Mouse (Mus musculus) liver (tissue): ENCODE measurements at regions not wholly inside any gene's neighbourhood (a gene's known extent, or its start where the extent isn't known, plus 50 kb on each side); places are given as distances from the start of the nearest gene placed in this dataset.

Experiments used
- DNase-seq: peaks from one replicate; pipeline ENCODE4 v3.0.0-alpha.2; 2020; ENCODE audit warnings: mixed read lengths

DNA sequence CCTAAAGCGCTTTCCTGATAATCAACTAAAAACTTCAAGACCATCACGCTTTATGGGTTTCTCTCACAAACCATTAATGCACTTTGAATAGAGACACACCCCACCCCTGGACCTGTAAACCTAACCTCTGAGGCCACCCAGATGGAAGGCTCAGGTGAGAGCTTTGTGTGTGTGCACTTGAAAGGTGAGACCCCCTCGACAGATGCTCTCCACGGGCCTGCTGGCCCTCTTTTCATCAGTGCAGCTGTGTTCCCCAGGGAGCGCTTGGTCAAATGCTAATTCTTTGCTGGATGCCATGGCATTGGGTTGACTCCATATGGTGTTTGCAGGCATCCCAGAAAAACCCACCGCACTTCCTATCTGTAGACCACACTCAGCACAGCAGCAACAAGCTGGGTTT is 792.8 kb upstream of the Car8 start:
- DNase-seq = no peak

GRCm38 (mm10) chr4:9028946-9029345 is 790.1 kb upstream of the Car8 start:
- no peak for DNase-seq

DNA sequence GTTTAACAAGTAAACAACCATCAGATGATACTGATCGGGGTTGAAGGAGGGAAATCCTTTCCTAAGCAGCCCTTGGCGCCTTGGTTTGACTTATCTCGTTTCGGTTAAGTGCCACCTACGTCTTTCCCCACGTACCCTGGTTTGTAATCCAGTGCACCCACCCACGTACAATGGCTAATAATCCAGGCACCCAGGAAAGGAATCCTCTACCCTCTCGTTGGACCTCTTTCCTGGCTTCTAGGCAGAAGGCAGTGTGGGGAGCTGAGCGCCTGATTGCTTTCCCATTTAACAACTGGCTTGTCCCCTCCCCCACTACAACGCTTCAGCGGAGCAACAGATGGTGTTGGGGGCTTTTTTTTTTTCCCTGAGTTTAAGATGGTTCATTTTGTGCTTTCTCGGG is 789.6 kb upstream of the Car8 start:
- DNase-seq = peak; percentile 19

DNA sequence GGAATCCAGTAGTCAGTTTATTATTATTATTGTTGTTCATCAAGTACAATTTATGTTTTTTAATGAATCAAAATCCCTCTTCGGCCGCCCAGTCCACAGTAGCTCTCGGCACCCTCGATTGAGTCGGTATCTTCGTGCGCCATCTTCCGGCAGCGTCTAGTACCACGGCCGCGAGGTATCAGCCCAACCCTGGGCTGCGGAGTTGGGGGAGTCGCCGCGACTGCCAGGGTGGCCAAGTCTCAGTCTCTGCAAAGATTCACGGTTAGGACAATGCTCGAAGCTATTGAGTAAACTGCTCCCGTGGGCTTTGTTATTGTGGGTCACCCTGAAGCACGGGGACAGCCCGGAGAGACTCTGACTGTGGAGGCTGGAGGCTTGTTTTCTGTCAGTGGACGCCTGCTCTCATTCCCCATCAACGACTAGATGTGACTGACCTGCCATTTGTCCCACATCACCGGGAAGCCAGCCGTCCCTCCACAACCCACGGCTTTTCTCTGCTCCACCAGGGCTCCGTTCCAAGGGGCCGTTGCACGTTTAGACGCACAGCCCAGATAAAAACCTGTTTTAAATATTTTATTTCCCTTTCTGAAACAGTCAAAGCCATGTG is 789.1 kb upstream of the Car8 start:
- DNase-seq = peak; percentile 78

DNA sequence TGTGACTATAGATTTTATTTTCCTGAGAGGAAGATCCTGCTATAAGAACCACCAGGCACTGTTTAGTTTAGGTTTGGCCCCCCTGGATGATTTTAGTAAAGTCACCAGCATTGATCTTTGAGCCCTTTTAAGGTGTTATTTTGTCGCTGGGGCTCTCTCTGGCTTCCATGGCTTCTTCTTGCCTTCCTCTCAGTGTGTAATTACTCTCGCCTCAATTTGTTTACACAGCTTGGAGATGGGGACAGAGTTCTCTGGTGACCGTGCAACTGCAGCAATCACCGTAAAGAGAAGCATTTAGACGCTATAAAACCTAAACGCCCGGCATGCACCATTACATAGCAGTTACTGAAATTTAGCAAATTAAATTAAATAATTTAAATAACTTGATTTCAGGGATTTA is 788.5 kb upstream of the Car8 start:
- DNase-seq = no peak

DNA sequence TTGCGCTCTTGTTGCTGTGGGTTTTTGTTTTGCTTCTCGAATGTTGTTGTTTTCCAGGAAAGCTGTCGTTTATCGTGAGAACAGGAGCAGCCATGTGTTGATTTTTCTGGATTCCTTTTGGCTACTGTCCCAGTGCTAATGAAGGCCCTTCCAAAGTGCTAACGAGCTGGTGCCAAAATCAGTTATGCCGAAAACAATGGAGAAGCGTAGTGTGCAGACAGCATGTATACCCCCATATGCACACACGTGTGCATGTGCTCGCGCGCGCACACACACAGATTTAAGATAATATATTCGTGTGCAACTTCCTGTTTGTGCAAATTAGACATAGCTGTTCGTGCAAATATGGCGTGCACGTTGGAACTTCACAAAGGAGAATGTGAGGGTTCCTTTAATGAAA is 788.0 kb upstream of the Car8 start:
- DNase-seq = no peak

GRCm38 (mm10) chr4:9025821-9026470 is 787.1 kb upstream of the Car8 start:
- DNase-seq = no peak

DNA sequence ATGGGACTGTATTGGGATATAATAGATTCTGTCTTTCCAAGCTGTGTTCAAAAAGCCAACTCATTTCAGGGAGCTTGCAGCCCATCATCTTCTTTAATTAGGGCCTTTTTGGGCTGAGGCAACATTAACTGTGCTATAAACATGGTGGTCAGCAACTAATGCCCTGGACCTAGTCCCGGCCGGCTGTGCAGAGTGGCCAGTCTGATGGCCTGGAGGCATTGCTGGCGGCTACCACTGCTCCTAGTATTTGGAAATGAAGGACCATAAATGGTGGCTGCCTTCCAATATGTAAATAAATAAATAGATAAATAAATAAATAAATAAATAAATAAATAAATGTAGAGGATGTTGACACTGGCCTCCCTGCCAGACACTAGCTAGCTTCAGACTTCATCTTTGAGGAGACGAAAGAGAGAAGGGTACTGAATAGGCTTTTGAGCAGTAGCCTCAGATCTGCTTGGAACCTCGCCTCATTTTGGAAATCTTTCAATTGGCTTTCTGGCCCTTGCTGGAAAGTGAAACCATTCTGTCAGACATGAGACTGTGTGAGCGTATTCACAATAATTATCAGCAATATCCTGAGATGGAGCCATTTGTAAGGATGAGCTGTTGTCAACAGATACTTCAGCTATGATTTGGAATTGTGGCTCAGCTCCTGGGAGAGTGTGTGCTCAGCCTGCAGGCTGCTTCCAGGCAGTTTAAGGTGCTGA is 785.5 kb upstream of the Car8 start:
- DNase-seq = no peak

DNA sequence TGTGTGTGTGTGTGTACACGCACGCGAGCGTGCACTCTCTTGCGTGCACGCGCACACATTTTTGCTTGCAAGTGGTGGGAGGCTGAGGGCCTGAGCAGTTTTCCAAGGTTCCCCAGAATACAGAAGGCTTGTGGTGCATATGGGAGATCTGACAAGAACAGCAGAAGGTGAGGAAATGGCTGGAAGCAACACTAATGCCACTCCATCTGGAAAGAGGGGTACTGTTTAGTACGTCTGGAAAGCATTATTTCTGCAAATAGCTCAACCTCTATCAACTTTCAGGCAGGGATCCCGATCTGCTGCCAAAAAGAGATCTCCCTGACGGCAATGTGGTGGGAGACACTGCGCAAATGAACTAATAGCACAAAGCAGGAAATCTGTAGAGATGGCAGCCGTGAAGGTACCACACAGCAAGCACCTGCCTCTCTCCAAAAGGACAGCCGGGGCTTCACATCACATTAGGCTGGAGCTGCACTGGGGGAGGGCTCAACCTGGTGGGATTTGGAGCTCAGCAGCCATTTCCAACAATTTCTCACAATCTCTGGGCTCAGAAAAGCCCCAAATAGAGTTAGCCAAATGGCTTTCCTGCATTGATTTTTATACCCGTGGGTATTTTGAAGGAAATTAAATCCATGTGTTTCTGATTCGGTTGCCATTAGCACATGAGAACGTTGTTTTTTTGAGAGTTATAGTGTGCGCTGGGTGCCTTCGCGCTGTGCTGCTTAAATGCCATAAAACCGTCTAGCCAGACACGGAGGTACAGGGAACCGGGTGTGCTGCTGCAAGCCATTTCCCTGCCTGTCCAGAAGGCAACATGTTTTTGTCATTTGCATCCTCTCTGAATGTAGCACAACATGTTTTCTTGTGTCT is 780.6 kb upstream of the Car8 start:
- no peak for DNase-seq

GRCm38 (mm10) chr4:9018236-9018635 is 779.4 kb upstream of the Car8 start:
- DNase-seq = no peak

GRCm38 (mm10) chr4:9016504-9017040 is 777.7 kb upstream of the Car8 start:
- no peak for DNase-seq

- peak; percentile 31 for DNase-seq
Observed at GRCm38 (mm10) chr4:9015528-9016503, 777.0 kb upstream of the Car8 start.

DNA sequence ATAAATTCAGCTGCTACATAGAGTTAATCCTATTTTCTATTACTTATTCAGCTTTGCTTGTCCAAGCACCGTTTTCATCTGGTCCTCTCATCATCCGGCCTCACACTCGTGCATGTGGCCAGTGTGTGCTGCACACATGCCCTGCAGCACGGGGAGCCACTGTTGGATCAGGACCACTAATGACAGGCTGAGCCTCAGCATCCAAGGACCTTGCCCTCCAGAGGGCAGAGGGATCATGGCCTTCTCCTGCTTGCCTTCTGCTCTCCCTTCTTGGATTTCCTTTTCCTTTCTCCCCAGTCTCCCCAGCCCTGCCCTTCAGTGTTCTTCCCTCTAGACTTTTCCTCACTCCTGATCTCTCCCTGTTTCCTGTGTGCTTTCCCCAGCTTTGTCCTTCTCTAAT is 776.1 kb upstream of the Car8 start:
- DNase-seq = no peak

DNA sequence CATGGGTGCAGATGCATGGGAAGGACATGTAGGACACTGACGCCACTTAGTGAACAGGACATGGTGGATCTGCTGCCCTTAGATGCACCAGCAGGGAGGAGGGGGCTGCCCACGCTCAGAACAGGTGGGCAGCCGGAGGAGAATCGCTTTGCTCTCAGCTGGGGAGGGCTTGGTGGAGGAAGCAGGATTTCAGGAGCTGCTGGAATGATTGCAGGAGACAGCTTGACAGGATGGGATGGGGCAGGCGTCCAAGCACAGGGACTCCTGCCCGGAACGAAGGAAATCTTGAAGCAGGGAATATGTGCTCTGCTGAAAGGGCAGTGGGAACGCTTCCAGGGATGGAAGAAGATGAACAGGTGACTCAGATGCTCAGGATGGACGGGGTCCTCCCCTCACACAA is 773.9 kb upstream of the Car8 start:
- no peak for DNase-seq

DNA sequence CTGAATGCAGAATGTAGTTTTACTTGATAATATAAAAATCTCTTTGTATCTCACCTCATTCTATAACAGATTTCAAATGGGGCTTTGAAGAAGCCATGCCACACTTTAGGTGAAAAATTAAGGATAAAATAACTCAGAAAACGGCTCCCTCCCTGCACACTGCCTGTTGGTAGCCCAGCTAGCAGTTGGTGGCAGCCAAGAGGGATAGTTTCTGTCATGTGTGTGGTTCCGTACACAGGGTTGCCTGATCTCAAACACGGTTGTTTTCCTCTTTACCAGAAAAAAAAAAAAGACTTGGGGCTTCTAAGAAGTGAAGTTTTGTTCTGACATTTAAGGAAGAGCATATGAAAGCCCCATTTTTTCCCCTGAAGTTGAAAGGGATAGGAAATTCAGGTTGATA is 773.1 kb upstream of the Car8 start:
- no peak for DNase-seq

DNA sequence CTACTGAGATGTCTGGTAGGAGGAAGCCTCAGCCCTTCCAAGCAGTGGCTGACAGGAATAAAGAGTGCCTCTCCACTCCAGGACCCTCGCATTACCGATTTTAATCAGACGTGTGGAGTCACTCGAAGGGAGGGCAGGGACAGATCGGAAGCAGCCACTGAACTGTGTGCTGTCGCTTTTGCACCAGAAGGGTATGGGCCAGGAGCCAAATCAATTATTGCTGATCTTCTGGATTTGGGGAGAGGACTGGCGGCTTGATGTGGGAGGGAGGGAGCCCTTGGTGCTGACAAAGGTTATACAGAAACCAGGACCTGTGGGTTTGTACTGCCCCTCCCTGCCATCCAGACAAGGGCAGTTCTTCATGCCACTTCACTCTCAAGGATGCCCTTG is 772.3 kb upstream of the Car8 start:
- no peak for DNase-seq

- DNase-seq = no peak
Observed at GRCm38 (mm10) chr4:9010381-9011128, 771.7 kb upstream of the Car8 start.

- no peak for DNase-seq
Observed at GRCm38 (mm10) chr4:9009656-9010055, 770.8 kb upstream of the Car8 start.

DNA sequence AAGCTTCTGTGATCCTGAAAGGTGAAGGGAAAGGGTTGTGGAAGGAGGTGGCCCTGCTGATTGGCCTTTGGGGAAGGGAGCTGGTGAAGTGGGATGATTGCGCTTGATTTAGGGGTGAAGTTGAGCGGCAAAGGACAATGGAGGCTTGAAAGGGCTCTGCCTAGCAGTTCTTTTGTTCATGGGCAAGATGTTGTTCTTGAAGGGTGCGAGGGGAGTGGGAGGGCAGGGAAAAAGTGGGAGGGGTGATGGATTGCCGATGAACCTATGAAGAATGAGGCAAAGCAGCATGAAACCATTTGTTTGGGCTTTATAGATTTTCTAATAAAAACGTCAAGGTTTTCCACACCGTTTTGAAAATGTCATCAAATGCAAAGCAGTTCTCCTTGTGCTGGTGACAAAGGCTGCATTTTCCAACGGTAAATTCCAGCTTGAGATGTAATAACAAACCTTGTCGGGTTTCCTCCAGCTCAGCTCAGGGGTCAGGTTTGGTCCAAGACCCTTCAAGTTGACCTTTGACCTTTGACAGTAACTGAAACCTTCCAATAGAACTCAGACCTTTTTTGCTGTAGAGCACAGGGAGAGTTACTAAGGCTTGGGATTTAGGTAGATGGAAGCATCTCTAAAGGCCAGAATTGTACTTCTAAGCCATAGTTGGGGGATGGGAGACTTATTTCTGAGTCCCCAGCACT is 767.2 kb upstream of the Car8 start:
- DNase-seq = no peak

- DNase-seq = no peak
Observed at GRCm38 (mm10) chr4:9003891-9004290, 765.0 kb upstream of the Car8 start.

- no peak for DNase-seq
Observed at GRCm38 (mm10) chr4:9002380-9002779, 763.5 kb upstream of the Car8 start.
